Mouse (Mus musculus): ENCODE results near the gene Slc30a7.

Gene Slc30a7

GRCm38 (mm10) chr3:116006978-116007940 lies at the start of gene Slc30a7, which contains the start of gene Extl2:
Gene Slc30a7, minus strand, starts transcription at chr3:116007406.
Gene Extl2, plus strand, starts transcription at chr3:116007462.
- peak; percentile 85 for DNase-seq (ENCODE audit: low read depth)

- no peak for DNase-seq (ENCODE audit: low read depth)
Measured at GRCm38 (mm10) chr3:116047034-116047433, 39.8 kb upstream of the Slc30a7 start.

- peak; percentile 8 for DNase-seq (ENCODE audit: low read depth)
Measured at GRCm38 (mm10) chr3:116046000-116046399, 38.8 kb upstream of the Slc30a7 start.

GRCm38 (mm10) chr3:116040776-116041175 lies 33.6 kb upstream of the Slc30a7 start:
- DNase-seq (ENCODE audit: low read depth): peak; percentile 14

GRCm38 (mm10) chr3:116033871-116034222 lies 26.6 kb upstream of the Slc30a7 start:
- DNase-seq (ENCODE audit: low read depth): peak; percentile 77

- no peak for DNase-seq (ENCODE audit: low read depth)
Measured at GRCm38 (mm10) chr3:116033218-116033870, 26.1 kb upstream of the Slc30a7 start.

- peak; percentile 47 for DNase-seq (ENCODE audit: low read depth)
Measured at GRCm38 (mm10) chr3:116030152-116030788, 23.1 kb upstream of the Slc30a7 start.

GRCm38 (mm10) chr3:116026996-116027395 lies 19.8 kb upstream of the Slc30a7 start:
- no peak for DNase-seq (ENCODE audit: low read depth)

- DNase-seq (ENCODE audit: low read depth): no peak
Measured at GRCm38 (mm10) chr3:116025701-116026100, 18.5 kb upstream of the Slc30a7 start.

- no peak for DNase-seq (ENCODE audit: low read depth)
Measured at GRCm38 (mm10) chr3:116024669-116025068, 17.5 kb upstream of the Slc30a7 start.

GRCm38 (mm10) chr3:116024236-116024635 lies 17.0 kb upstream of the Slc30a7 start:
- no peak for DNase-seq (ENCODE audit: low read depth)

GRCm38 (mm10) chr3:116019136-116019535 lies 11.9 kb upstream of the Slc30a7 start:
- DNase-seq (ENCODE audit: low read depth): no peak

GRCm38 (mm10) chr3:116018606-116019005 lies 11.4 kb upstream of the Slc30a7 start:
- DNase-seq (ENCODE audit: low read depth): no peak

GRCm38 (mm10) chr3:116016116-116016515 lies 8.9 kb upstream of the Slc30a7 start:
- no peak for DNase-seq (ENCODE audit: low read depth)

- no peak for DNase-seq (ENCODE audit: low read depth)
Measured at GRCm38 (mm10) chr3:116014901-116015300, 7.7 kb upstream of the Slc30a7 start.

- DNase-seq (ENCODE audit: low read depth): no peak
Measured at GRCm38 (mm10) chr3:116009622-116010344, 2.6 kb upstream of the Slc30a7 start.

GRCm38 (mm10) chr3:116007941-116008440 lies 785 bp upstream of the Slc30a7 start:
- DNase-seq (ENCODE audit: low read depth): peak; percentile 89

- peak; percentile 76 for DNase-seq (ENCODE audit: low read depth)
Measured at GRCm38 (mm10) chr3:116006284-116006977, 775 bp downstream of the Slc30a7 start.

- DNase-seq (ENCODE audit: low read depth): no peak
Measured at GRCm38 (mm10) chr3:115996929-115997328, 10.3 kb downstream of the Slc30a7 start.

GRCm38 (mm10) chr3:115993025-115993424 lies 14.2 kb downstream of the Slc30a7 start:
- DNase-seq (ENCODE audit: low read depth): no peak

- no peak for DNase-seq (ENCODE audit: low read depth)
Measured at GRCm38 (mm10) chr3:115992588-115992987, 14.6 kb downstream of the Slc30a7 start.
